ENCODE assay signal across 16 mouse cellular contexts in genomic region chr11:77194762-77195161, GRCm38 (mm10).
"Had no signal": no experiment of that assay in that cellular context is flagged by ENCODE, and none has a peak within 500 bp of the region (broad histone marks: within the 10 kb centered on the region; RNA-seq: fewer than 3 reads in every experiment).

No protein-coding gene starts in this region.

- H3K36me3 ChIP-seq: liver, embryonic 13.5 days; midbrain, embryonic 12.5 days; midbrain, embryonic 15.5 days; neural tube, embryonic 12.5 days; neural tube, embryonic 15.5 days had no signal

- H3K4me2 ChIP-seq: liver, embryonic 13.5 days; lung, embryonic 14.5 days; midbrain, embryonic 12.5 days; midbrain, embryonic 15.5 days; neural tube, embryonic 12.5 days; neural tube, embryonic 15.5 days had no signal

- H3K27ac ChIP-seq: left cerebral cortex, adult 2 months; liver, embryonic 13.5 days; macrophage; midbrain, embryonic 12.5 days; neural tube, embryonic 12.5 days; neural tube, embryonic 15.5 days had no signal

- H3K4me3 ChIP-seq: left cerebral cortex, adult 2 months; liver, embryonic 13.5 days; midbrain, embryonic 12.5 days; midbrain, embryonic 15.5 days; neural tube, embryonic 12.5 days; neural tube, embryonic 15.5 days had no signal

- H3K27me3 ChIP-seq: liver, embryonic 13.5 days had no signal

- H3K9me3 ChIP-seq: liver, embryonic 13.5 days; midbrain, embryonic 12.5 days; midbrain, embryonic 15.5 days; neural tube, embryonic 12.5 days; neural tube, embryonic 15.5 days had no signal

- H3K9ac ChIP-seq: liver, embryonic 13.5 days; lung, embryonic 14.5 days; midbrain, embryonic 12.5 days; midbrain, embryonic 15.5 days; neural tube, embryonic 12.5 days; neural tube, embryonic 15.5 days had no signal

- ATAC-seq: lung, postnatal 0 days; midbrain, embryonic 15.5 days had no signal

- DNase-seq: layer of hippocampus, postnatal 36 days; liver, embryonic 13.5 days; right cerebral cortex, adult 18-20 months; right cerebral cortex, postnatal 14 days; right cerebral cortex, postnatal 4 days; thymus, adult 2 months; thymus, postnatal 14 days; thymus, postnatal 4 days had no signal
